Mouse (Mus musculus): ENCODE measurements around the gene Tmem265. TPM values are rescaled to one million over a fixed set of nuclear protein-coding genes. Genes with fewer than 3 reads are reported as not detected.

The Tmem265 gene
- 5.6 and 6.0 TPM in 2 replicates for polyA plus RNA-seq (2015; fragmentation: Nextera tagmentation; extraction: Ambion mirVana)

DNA sequence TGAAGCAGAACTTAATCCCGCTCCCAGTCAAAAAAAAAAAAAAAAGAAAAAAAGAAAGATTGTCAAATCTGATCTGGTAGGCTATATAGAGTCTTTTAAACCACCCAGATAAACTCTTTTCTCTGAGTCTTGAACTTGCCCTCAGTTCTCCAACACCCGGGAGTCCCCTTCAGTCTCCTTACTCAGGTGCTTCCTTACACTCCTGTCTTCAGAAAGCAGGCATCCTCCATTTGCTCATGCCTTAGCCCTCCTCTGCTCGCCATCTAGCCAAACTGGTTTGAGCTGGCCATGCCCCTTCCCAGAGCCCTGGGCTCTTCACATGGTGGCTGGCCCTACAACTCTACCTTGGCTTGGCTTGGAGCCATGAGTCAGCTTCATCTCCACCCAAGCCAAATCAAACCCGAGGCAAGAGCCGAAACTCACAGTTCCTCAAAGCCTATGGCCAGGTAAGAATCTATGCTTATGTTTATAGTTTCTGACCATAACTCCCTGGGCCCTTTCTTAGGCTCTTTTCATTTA is at the start of gene Tmem265:
Tmem265 (plus strand) TSS at position 51 of the 519 bp plus-strand sequence.
- Histone ChIP-seq H3K4me2 (no peak within 1 kb of the TSS), H3K9me3 (no peaks in the 10 kb centered on the region), H3K27ac (no peak within 1 kb of the TSS), H3K4me1 (no peaks in the 10 kb centered on the region), H3K4me3 (replicated peaks) (no peak within 1 kb of the TSS), H3K27me3 (replicated peaks) (no peaks in the 10 kb centered on the region), H3K9ac (no peak within 1 kb of the TSS), H3K36me3 (peaks cover 45% of the 10 kb centered on the region)
- WGBS, result 87% methylated on average over 5 of the region's 5 CpGs
- no peak for ATAC-seq (ENCODE audit: insufficient read depth, low FRiP score, low read depth)

GRCm38 (mm10) chr7:127511808-127512230 is 49.4 kb upstream of the Tmem265 start, which contains the start of gene Srcap:
Gene Srcap (plus strand): TSS chr7:127511983.
- H3K9me3 ChIP-seq, result no peaks in the 10 kb centered on the region
- H3K27ac ChIP-seq, result peak within 1 kb of the TSS; percentile 99
- H3K36me3 ChIP-seq, result peaks cover 8% of the 10 kb centered on the region
- H3K9ac ChIP-seq, result peak within 1 kb of the TSS; percentile 94
- H3K27me3 ChIP-seq (replicated peaks), result no peaks in the 10 kb centered on the region
- H3K4me3 ChIP-seq (replicated peaks), result peak within 1 kb of the TSS; percentile 82
- H3K4me2 ChIP-seq, result peak within 1 kb of the TSS; percentile 66
- WGBS, result under 1% methylated on average over 37 of the region's 37 CpGs
- peaks cover 5% of the 10 kb centered on the region; the same call in 1 of the 2 replicates for H3K4me1 ChIP-seq
- ATAC-seq (ENCODE audit: insufficient read depth, low FRiP score, low read depth), result peak; percentile 97

GRCm38 (mm10) chr7:127512231-127513015 is 48.8 kb upstream of the Tmem265 start:
- 0% methylated on average over 35 of the region's 93 CpGs for WGBS
- no peaks in the 10 kb centered on the region for H3K27me3 ChIP-seq (replicated peaks)
- H3K4me3 ChIP-seq (replicated peaks), result peak overlapping the region; percentile 82
- H3K4me2 ChIP-seq, result peak overlapping the region; percentile 58
- peaks cover 5% of the 10 kb centered on the region; the same call in 1 of the 2 replicates for H3K4me1 ChIP-seq
- H3K9me3 ChIP-seq, result no peaks in the 10 kb centered on the region
- ATAC-seq (ENCODE audit: insufficient read depth, low FRiP score, low read depth), result peak; percentile 82
- peaks cover 14% of the 10 kb centered on the region for H3K36me3 ChIP-seq
- peak overlapping the region; percentile 99 for H3K27ac ChIP-seq
- peak overlapping the region; percentile 94 for H3K9ac ChIP-seq

DNA sequence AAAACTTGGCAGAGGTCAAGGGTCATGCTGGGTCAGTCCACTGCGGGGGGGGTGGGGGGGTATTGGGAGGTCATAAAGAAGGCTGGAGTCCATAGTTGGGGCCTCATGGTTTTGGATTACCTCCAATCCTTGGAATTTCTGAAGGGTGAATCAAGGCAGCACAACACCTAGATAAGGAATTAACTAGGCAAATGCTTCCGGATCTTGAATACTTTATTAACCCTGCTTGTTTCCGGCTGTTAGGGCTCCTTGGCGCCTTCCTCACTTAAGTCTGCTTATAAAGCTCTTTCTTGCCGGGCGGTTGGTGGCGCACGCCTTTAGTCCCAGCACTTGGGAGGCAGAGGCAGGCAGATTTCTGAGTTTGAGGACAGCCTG is 48.2 kb upstream of the Tmem265 start:
- Histone ChIP-seq H3K9me3 (no peaks in the 10 kb centered on the region), H3K4me2 (peak overlapping the region; percentile 58), H3K27me3 (replicated peaks) (no peaks in the 10 kb centered on the region), H3K4me3 (replicated peaks) (peak overlapping the region; percentile 82), H3K27ac (peak overlapping the region; percentile 99), H3K36me3 (peaks cover 20% of the 10 kb centered on the region), H3K4me1 (peaks cover 5% of the 10 kb centered on the region; the same call in 1 of the 2 replicates), H3K9ac (no peak overlapping the region; the same call in 1 of the 2 replicates)
- 21% methylated on average over 8 of the region's 8 CpGs for WGBS
- no peak for ATAC-seq (ENCODE audit: insufficient read depth, low FRiP score, low read depth)

- H3K9ac ChIP-seq, result no peak overlapping the region; the same call in 1 of the 2 replicates
- 66% methylated on average over 3 of the region's 3 CpGs for WGBS
Observed at GRCm38 (mm10) chr7:127513781-127514180, 47.4 kb upstream of the Tmem265 start.

DNA sequence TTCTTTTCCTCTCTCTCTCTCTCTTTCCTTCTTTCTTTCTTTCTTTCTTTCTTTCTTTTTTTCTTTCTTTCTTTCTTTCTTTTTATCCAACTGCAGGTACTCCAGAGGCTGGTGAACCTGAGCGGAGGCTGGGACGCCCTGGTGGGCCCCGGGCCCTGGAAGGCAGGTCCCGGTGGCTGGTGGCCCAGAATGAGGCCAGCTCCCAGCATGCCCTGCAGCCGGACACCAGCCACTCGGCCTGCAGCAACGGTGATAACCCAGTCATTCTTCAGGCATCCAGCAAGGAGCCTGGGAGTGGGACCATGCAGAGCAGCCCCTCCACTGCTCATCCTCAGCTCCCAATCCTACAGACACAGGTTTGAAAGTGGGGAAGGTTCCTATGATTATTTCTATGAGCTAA is 45.3 kb upstream of the Tmem265 start:
- H3K27ac ChIP-seq, result no peak overlapping the region
- WGBS, result 91% methylated on average over 7 of the region's 7 CpGs
- H3K27me3 ChIP-seq (replicated peaks), result no peaks in the 10 kb centered on the region
- no peak overlapping the region for H3K9ac ChIP-seq
- H3K4me1 ChIP-seq, result peaks cover 5% of the 10 kb centered on the region; the same call in 1 of the 2 replicates
- no peak overlapping the region for H3K4me2 ChIP-seq
- ATAC-seq (ENCODE audit: insufficient read depth, low FRiP score, low read depth), result no peak
- H3K9me3 ChIP-seq, result no peaks in the 10 kb centered on the region
- H3K4me3 ChIP-seq (replicated peaks), result no peak overlapping the region
- H3K36me3 ChIP-seq, result peaks cover 29% of the 10 kb centered on the region

More at GRCm38 (mm10) chr7:127513781-127514180, 47.4 kb upstream of the Tmem265 start:
- Histone ChIP-seq H3K27ac (peak overlapping the region; percentile 99; the same call in 1 of the 2 replicates), H3K4me2 (peak overlapping the region; percentile 58), H3K36me3 (peaks cover 20% of the 10 kb centered on the region), H3K9me3 (no peaks in the 10 kb centered on the region), H3K4me3 (replicated peaks) (peak overlapping the region; percentile 82; the same call in 1 of the 2 replicates), H3K4me1 (peaks cover 5% of the 10 kb centered on the region; the same call in 1 of the 2 replicates), H3K27me3 (replicated peaks) (no peaks in the 10 kb centered on the region)
- ATAC-seq (ENCODE audit: insufficient read depth, low FRiP score, low read depth), result no peak

DNA sequence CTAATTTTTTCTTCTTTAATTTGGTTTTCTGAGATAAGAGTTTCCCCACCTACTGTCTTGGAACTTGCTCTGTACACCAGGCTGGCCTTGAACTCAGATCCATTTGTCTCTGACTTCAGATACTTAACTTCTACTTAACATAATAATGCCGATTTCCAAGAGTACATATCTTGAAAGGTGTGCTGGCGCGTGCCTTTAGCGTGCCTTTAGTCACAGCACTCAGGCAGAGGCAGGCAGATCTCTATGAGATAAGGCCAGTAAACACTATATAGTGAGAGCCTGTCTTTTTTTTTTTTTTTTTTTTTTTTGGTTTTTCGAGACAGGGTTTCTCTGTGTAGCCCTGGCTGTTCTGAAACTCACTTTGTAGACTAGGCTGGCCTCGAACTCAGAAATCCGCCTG is 44.8 kb upstream of the Tmem265 start:
- Histone ChIP-seq H3K27me3 (replicated peaks) (no peaks in the 10 kb centered on the region), H3K27ac (no peak overlapping the region), H3K36me3 (peaks cover 33% of the 10 kb centered on the region), H3K9me3 (no peaks in the 10 kb centered on the region), H3K9ac (no peak overlapping the region), H3K4me1 (peaks cover 5% of the 10 kb centered on the region; the same call in 1 of the 2 replicates), H3K4me3 (replicated peaks) (no peak overlapping the region), H3K4me2 (no peak overlapping the region)
- 95% methylated on average over 7 of the region's 7 CpGs for WGBS
- no peak for ATAC-seq (ENCODE audit: insufficient read depth, low FRiP score, low read depth)

DNA sequence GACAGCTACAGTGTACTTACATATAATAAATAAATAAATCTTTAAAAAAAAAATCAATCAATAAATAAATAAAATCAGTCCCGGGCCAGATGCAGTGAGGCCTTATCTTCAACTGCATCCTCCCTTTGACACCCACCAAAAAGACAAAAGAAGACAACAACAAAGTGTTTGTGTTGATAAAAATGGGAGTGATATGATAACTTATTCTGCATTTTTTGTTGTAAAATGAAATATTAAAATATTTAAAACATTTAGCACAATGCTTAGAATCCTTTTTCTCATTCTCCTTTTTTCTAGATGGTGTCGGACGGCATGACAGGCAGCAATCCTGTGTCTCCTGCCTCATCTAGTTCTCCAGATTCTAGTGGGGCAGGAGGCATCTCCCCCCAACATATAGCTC is 41.9 kb upstream of the Tmem265 start, which contains the start of gene Gm42715:
Gm42715 (plus strand) TSS at position 301 of the 400 bp plus-strand sequence.
- Histone ChIP-seq H3K4me1 (no peaks in the 10 kb centered on the region), H3K27me3 (replicated peaks) (no peaks in the 10 kb centered on the region), H3K9ac (no peak within 1 kb of the TSS), H3K4me2 (no peak within 1 kb of the TSS), H3K27ac (no peak within 1 kb of the TSS), H3K9me3 (no peaks in the 10 kb centered on the region), H3K36me3 (peaks cover 54% of the 10 kb centered on the region), H3K4me3 (replicated peaks) (no peak within 1 kb of the TSS)
- 87% methylated on average over 3 of the region's 3 CpGs for WGBS
- no peak for ATAC-seq (ENCODE audit: insufficient read depth, low FRiP score, low read depth)

DNA sequence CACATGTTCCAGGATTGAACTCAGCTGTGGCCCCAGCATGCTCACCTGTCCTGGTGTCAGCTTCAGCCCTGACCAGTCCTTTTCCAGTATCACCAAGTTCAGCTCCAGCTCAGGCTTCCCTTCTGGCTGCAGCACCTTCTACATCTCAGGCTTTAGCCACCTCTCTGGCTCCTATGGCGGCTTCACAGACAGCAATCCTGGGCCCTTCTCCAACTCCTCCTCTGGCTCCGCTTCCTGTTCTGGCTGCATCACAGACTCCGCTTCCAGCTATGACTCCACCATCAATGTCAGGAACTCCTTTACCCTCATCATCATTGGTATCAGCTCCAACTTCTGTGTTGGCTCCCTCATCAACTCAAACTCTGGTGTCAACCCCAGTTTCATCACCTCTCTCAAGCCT is 19.5 kb upstream of the Tmem265 start:
- 93% methylated on average over 3 of the region's 3 CpGs for WGBS
- no peak overlapping the region for H3K4me2 ChIP-seq
- ATAC-seq (ENCODE audit: insufficient read depth, low FRiP score, low read depth), result no peak
- no peaks in the 10 kb centered on the region for H3K27me3 ChIP-seq (replicated peaks)
- H3K9me3 ChIP-seq, result no peaks in the 10 kb centered on the region
- no peak overlapping the region for H3K27ac ChIP-seq
- no peak overlapping the region for H3K9ac ChIP-seq
- H3K4me1 ChIP-seq, result no peaks in the 10 kb centered on the region
- peaks cover 59% of the 10 kb centered on the region for H3K36me3 ChIP-seq
- H3K4me3 ChIP-seq (replicated peaks), result no peak overlapping the region

DNA sequence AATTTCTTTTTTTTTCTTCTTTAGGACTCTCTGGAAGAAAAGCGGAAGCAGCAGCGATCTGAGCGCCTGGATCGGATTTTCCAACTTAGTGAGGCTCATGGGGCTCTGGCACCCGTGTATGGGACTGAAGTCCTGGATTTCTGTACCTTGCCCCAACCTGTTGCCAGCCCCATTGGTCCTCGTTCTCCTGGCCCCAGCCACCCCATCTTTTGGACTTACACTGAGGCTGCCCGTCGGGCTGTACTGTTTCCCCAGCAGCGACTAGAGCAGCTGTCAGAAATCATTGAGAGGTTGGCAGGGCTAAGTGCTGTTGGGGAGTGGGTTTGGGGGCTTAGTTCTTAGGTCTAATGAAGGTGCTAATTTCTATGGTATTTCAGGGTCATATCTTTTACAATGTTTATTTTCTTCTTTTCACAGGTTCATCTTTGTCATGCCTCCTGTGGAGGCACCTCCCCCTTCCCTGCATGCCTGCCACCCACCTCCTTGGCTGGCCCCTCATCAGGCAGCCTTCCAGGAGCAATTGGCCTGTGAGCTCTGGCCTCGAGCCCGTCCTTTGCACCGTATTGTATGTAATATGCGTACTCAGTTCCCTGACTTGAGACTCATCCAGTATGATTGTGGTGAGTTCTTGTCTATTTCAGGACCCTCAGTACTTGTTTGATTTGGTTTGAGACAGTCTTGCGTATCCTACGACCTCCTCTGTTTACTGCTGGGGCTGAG is 11.9 kb upstream of the Tmem265 start:
- no peak overlapping the region for H3K27ac ChIP-seq
- no peak overlapping the region for H3K4me3 ChIP-seq (replicated peaks)
- H3K36me3 ChIP-seq, result peaks cover 54% of the 10 kb centered on the region
- H3K9ac ChIP-seq, result no peak overlapping the region
- H3K9me3 ChIP-seq, result no peaks in the 10 kb centered on the region
- WGBS, result 87% methylated on average over 15 of the region's 15 CpGs
- no peaks in the 10 kb centered on the region for H3K27me3 ChIP-seq (replicated peaks)
- H3K4me2 ChIP-seq, result no peak overlapping the region
- no peaks in the 10 kb centered on the region for H3K4me1 ChIP-seq
- no peak for ATAC-seq (ENCODE audit: insufficient read depth, low FRiP score, low read depth)

GRCm38 (mm10) chr7:127551558-127551957 is 9.6 kb upstream of the Tmem265 start:
- Histone ChIP-seq H3K27ac (no peak overlapping the region), H3K4me3 (replicated peaks) (no peak overlapping the region), H3K4me1 (no peaks in the 10 kb centered on the region), H3K27me3 (replicated peaks) (no peaks in the 10 kb centered on the region), H3K9ac (no peak overlapping the region), H3K36me3 (peaks cover 61% of the 10 kb centered on the region), H3K4me2 (no peak overlapping the region), H3K9me3 (no peaks in the 10 kb centered on the region)
- no peak for ATAC-seq (ENCODE audit: insufficient read depth, low FRiP score, low read depth)
- WGBS, result 94% methylated on average over 8 of the region's 8 CpGs

All from stomach, embryonic 15.5 days (tissue).